Mouse (Mus musculus): ENCODE data around the gene Atxn7l2.

The Atxn7l2 gene

GRCm38 (mm10) chr3:108206731-108207375 is 3.9 kb downstream of the Atxn7l2 start:
- DNase-seq (ENCODE audit: low read depth in 1 of 2, low spot score in 2 of 2): no peak

- DNase-seq (ENCODE audit: low read depth in 1 of 2, low spot score in 2 of 2): no peak
Observed at GRCm38 (mm10) chr3:108205601-108206000, 5.1 kb downstream of the Atxn7l2 start.

- no peak for DNase-seq (ENCODE audit: low read depth in 1 of 2, low spot score in 2 of 2)
Observed at GRCm38 (mm10) chr3:108204470-108204869, 6.3 kb downstream of the Atxn7l2 start.

- peak; percentile 38 to 68 for DNase-seq (ENCODE audit: low read depth in 1 of 2, low spot score in 2 of 2)
Observed at GRCm38 (mm10) chr3:108203621-108204325, 7.0 kb downstream of the Atxn7l2 start.

GRCm38 (mm10) chr3:108203212-108203611 is 7.5 kb downstream of the Atxn7l2 start:
- DNase-seq (ENCODE audit: low read depth in 1 of 2, low spot score in 2 of 2): no peak

DNA sequence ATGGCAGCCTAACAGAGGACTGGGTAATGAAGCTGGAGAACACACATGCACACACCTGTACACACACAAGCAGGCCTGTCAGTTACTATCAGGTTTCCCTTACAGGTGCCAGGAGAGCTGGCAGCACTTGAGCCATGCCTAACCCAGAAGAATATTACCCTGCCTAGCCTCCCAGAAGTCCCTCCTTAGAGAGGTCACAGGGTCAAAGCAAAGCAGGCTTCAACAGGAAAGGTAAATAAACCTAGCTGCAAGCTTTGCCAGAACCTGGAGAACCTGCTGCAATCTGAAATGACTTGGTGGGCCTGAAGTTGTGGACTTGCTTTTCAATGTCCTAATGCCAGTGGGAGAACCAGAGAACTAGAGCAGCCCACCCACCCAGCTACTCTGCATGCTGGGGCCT is 8.2 kb downstream of the Atxn7l2 start:
- DNase-seq (ENCODE audit: low read depth in 1 of 2, low spot score in 2 of 2): no peak

DNA sequence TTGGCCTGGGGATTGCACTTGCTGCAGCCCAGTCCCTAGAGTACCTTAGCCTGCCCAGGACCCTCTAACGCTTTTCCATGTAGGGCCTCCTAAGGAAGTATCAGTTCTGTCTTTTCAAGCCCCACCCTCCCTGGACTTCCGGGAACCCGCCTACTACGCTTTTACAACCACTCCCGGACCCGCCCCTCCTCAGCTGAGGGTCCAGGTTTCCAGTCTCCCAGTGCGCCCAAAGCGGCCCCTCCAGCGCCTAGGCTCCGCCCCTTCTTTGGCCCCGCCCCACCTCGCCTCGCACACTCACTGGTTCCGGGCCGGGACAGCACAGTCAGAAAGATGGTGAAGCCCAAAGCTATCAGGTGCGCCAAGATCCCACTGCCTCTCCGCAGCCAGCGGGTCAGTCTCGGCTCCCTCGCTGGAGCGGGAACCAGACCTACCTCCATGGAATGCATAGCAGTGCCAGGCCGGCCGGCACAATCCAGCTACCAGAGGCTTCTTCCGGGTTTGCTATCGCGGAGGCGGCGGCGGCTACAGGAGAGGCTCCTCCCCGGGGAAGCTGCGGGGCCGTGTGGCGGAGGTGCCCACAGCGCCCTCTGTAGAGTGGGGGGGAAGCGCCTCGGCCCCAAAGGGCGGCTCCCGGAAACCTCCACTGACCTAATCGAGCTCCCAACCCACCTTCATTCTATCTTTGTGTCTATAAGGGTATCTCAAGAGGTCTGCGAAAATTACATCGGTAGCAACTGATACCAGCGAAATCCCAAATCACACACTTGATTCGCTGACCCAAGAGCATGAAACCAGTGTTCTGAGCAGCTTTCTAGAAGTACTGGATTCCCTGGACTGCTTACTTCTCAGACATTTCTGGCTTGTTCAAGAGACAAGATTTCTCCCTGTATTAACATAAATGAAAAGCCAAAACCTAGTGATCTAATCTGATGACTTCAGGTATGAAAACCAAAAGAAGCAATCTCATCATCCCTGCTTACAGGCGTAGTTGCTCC is 10.1 kb downstream of the Atxn7l2 start, which contains the start of gene Cyb561d1:
TSS of gene Cyb561d1 (minus strand) at position 884 of the 995 bp plus-strand sequence.
- peak; percentile 88 for DNase-seq (ENCODE audit: low read depth in 1 of 2, low spot score in 2 of 2)

DNA sequence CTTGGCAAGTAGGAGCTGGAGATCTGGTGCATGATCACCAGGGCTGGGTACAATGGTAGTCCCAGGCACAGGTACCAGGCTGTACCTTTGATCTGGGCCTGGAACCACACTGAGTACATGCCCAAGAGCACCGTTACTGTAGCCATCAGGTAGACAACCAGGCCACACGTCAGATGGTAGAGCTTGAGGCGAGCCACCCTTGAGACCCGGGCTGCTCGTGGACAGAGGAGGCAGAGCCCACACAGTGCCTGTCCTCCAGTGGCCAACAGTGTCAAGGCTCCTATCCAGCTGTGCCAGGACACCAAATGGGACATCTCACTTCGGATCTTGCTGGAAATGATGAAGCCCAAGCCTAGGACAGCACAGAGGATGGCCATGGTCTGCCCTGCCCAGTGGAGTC is 11.5 kb downstream of the Atxn7l2 start:
- no peak for DNase-seq (ENCODE audit: low read depth in 1 of 2, low spot score in 2 of 2)

DNA sequence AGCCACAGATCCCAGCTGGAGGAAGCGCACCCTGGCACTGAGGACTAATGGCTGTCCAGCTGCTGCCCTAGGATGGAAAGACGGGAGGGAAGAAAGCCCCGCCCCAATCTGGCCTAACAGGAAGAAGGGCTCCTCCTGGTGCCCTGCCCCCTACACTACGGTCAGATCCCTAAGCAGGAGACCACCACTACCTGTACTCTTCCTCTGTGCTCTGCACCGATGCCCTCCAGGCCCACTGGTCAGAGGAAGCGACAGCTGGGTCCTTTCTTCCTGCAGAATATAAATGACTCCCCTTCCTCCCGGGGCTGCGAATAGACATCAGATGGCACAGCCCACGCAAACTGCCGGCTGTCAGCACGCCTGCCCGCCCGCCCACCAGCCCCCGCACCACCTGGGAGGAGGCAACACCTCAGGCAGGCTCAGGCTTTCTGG is 13.7 kb downstream of the Atxn7l2 start:
- no peak for DNase-seq (ENCODE audit: low read depth in 1 of 2, low spot score in 2 of 2)

DNA sequence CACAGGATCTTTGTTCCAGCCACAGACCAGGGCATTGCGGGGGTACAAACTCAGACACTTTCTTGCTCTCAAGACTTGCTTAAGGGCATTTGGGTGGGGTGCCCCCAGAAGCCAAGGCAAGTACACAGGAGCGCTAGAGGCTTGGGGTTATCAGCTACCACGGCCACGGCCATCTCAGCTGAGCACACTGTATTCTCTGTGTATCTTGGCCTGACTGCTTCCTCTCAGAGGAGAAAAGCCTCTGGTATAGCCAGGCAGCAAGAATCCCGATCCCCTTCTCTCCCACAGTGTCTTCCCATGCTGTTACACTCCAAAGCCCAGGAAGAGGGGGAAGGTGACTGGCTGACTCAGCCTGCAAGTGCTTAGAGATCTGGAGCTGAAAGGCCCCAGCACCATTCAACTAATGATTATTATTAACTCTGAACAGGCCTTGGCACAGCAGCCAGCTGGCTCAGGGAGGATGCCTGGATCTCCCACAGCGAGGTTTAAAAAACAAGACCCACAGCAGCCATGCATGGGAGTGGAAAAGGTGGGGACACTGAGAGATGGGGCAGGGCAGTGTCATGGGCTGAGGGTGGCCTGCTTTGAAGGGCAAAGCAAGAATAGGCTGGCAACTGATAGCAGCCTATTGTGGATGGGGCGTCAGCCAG is 14.7 kb downstream of the Atxn7l2 start:
- DNase-seq (ENCODE audit: low read depth in 1 of 2, low spot score in 2 of 2): no peak

- DNase-seq (ENCODE audit: low read depth in 1 of 2, low spot score in 2 of 2): no peak
Observed at GRCm38 (mm10) chr3:108195287-108195686, 15.4 kb downstream of the Atxn7l2 start.

GRCm38 (mm10) chr3:108193686-108194085 is 17.0 kb downstream of the Atxn7l2 start:
- no peak for DNase-seq (ENCODE audit: low read depth in 1 of 2, low spot score in 2 of 2)

- DNase-seq (ENCODE audit: low read depth in 1 of 2, low spot score in 2 of 2): no peak
Observed at GRCm38 (mm10) chr3:108189897-108190296, 20.8 kb downstream of the Atxn7l2 start.

DNA sequence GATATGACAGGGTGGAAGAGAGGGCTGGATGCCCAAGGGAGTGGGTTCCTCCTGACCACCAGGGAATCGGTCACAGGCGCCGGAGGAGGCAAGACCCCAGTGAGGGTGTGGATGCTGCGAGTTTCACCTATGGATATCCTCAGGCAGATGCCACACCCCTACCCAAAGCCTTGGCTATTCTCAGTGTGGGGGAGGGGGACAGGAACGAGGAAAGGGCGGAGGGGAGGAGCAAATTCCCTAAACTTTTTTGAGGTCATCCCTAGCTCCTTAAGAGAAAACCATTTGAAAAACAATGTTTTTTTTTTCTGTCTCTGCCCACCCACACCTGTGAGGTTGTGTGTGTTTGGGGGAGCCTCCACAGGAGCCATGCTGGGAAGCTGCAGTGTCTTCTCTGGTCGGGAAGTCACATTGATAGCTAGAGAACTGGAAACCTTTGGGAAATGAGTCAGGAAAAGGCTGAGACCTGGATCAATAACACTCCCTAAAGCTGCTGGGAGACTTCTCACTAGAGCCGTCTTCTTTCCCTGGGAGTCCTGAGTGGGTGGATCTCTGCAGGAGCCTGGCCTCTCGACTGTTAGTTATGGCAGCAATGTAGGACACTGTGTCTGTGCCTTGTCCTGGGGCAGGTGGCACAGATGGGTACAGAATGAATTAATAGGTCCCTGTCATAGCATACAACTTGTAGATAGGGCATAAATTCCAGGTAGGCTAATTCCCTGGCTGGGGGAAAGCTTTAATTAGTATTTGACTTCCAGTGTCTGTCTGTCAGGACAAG is 21.8 kb downstream of the Atxn7l2 start:
- DNase-seq (ENCODE audit: low read depth in 1 of 2, low spot score in 2 of 2): no peak

DNA sequence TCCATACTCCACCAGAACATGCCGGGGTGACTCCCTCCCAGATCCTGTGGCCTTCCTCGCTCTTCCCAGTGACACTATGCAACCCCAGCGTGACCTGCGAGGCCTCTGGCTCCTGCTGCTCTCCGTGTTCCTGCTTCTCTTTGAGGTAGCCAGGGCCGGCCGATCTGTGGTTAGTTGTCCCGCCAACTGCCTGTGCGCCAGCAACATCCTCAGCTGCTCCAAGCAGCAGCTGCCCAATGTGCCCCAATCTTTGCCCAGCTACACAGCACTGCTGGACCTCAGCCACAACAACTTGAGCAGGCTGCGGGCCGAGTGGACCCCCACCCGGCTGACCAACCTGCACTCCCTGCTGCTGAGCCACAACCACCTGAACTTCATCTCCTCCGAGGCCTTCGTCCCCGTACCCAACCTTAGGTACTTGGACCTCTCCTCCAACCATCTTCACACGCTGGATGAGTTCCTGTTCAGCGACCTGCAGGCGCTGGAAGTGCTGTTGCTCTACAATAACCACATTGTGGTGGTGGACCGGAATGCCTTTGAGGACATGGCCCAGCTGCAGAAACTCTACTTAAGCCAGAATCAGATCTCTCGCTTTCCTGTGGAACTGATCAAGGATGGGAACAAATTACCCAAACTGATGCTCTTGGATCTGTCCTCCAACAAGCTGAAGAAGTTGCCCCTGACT is 23.5 kb downstream of the Atxn7l2 start:
- DNase-seq (ENCODE audit: low read depth in 1 of 2, low spot score in 2 of 2): no peak

DNA sequence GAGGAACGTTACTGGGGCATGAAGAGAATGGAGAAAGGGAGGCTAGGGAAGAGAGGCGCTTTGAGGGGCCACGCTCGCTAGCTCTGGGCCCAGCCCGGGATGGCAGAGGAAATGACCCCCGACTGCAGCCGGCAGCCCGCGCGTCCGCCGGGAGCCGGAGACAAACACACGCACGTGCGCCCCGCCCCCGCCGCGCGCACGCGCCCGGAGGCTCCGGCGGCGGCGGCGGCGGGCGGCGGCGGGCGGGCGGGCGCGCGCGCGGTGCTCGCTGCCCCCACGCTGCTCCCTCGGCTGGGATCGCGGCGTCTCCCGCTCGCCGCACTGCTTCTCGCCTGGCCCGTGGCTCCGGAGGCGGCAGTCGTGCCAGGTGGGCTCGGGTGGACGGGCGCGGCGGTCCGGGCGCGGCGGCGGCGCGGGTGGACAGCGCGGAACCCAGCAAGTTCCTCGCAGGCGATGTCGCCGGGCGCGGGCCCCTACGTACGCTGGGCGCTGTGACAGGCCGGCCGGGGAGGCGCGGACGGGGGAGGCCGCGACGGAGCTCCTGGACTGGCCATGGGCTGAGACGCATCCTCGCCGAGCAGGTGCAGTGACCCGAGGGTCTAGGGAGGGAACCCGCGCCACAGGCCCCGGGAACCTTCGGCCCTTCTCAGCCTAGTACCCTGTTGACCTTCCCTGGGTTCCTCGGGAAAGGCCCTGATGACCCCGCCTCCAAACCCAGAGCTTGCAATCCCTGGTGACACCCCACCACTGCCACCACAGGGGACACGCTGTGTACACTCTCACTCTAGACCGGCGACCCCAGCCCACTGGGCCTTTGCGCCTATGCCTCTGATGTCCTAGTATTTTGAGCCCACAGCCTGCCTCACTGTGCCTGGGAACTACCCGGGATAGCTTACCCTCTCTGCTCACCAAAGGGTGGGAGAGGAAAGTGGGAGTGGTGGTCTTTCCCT is 24.4 kb downstream of the Atxn7l2 start, which contains the start of gene Amigo1:
TSS of gene Amigo1 (plus strand) at position 238 of the 950 bp plus-strand sequence.
- no peak for DNase-seq (ENCODE audit: low read depth in 1 of 2, low spot score in 2 of 2)

- no peak for DNase-seq (ENCODE audit: low read depth in 1 of 2, low spot score in 2 of 2)
Observed at GRCm38 (mm10) chr3:108185460-108186097, 25.2 kb downstream of the Atxn7l2 start.

- DNase-seq (ENCODE audit: low read depth in 1 of 2, low spot score in 2 of 2): no peak
Observed at GRCm38 (mm10) chr3:108184742-108185141, 26.0 kb downstream of the Atxn7l2 start.
